22 mouse cellular contexts compared by ENCODE assay signal in genomic region chr11:94968187-94968586, GRCm38 (mm10). TPM values are rescaled to one million over a fixed set of nuclear protein-coding genes. Genes with fewer than 3 reads are reported as not detected.
DNase-seq lines count a peak whose midpoint lies in the region; ATAC-seq and TF ChIP-seq lines count a peak whose summit lies in the region.
"Had no signal": no experiment of that assay in that cellular context is flagged by ENCODE, and none has a peak within 500 bp of the region (broad histone marks: within the 10 kb centered on the region; RNA-seq: fewer than 3 reads in every experiment).

No protein-coding gene starts in this region.

- no peak overlapping the region for H3K27ac ChIP-seq in embryonic facial prominence, embryonic 13.5 days
- no peak overlapping the region for H3K27ac ChIP-seq in embryonic facial prominence, embryonic 10.5 days (replicated peaks)
- H3K27ac ChIP-seq in midbrain, postnatal 0 days (ENCODE audit: low read depth, low read length), result no peak overlapping the region
- no peak overlapping the region for H3K27ac ChIP-seq in midbrain, embryonic 16.5 days (ENCODE audit: low read length)
- H3K27ac ChIP-seq: forebrain, embryonic 15.5 days; heart, embryonic 13.5 days; hindbrain, embryonic 15.5 days had no signal

- H3K4me1 ChIP-seq in embryonic facial prominence, embryonic 13.5 days, result no peaks in the 10 kb centered on the region
- peaks cover 9% of the 10 kb centered on the region for H3K4me1 ChIP-seq in embryonic facial prominence, embryonic 10.5 days
- no peaks in the 10 kb centered on the region for H3K4me1 ChIP-seq in midbrain, postnatal 0 days (ENCODE audit: insufficient read depth, low read length)
- H3K4me1 ChIP-seq in midbrain, embryonic 16.5 days (ENCODE audit: control insufficient read depth, insufficient read depth, low read length), result no peaks in the 10 kb centered on the region
- H3K4me1 ChIP-seq: hindbrain, embryonic 15.5 days had no signal

- peak; percentile 44 for DNase-seq in adrenal gland, postnatal 14 days
- DNase-seq in adrenal gland, adult 18-20 months (ENCODE audit: low spot score in 2 of 2), result no peak
- no peak for DNase-seq in embryonic facial prominence, embryonic 10.5 days (ENCODE audit: low spot score)
- DNase-seq in midbrain, postnatal 0 days (ENCODE audit: low spot score), result peak; percentile 26
- DNase-seq in adrenal gland, postnatal 25 days, result peak; percentile 30
- DNase-seq: gastrocnemius, postnatal 36 days; heart, adult 11 months; heart, postnatal 36 days; kidney, adult 11 months had no signal

- no peaks in the 10 kb centered on the region for H3K36me3 ChIP-seq in embryonic facial prominence, embryonic 13.5 days
- H3K36me3 ChIP-seq in embryonic facial prominence, embryonic 10.5 days (replicated peaks), result no peaks in the 10 kb centered on the region
- H3K36me3 ChIP-seq in midbrain, postnatal 0 days (ENCODE audit: insufficient read depth, low read length), result no peaks in the 10 kb centered on the region
- H3K36me3 ChIP-seq in midbrain, embryonic 16.5 days (ENCODE audit: control insufficient read depth, insufficient read depth, low read length), result no peaks in the 10 kb centered on the region
- H3K36me3 ChIP-seq: forebrain, embryonic 15.5 days; heart, embryonic 13.5 days; hindbrain, embryonic 15.5 days had no signal

- no peak for ATAC-seq in embryonic facial prominence, embryonic 13.5 days (ENCODE audit: insufficient number of reproducible peaks, insufficient read depth, low FRiP score, low TSS enrichment, low read depth)
- ATAC-seq in midbrain, postnatal 0 days (ENCODE audit: low FRiP score), result no peak
- no peak for ATAC-seq in midbrain, embryonic 16.5 days
- ATAC-seq: forebrain, embryonic 15.5 days had no signal

- H3K4me3 ChIP-seq in embryonic facial prominence, embryonic 13.5 days, result no peak overlapping the region
- no peak overlapping the region for H3K4me3 ChIP-seq in embryonic facial prominence, embryonic 10.5 days
- H3K4me3 ChIP-seq in midbrain, postnatal 0 days (ENCODE audit: low read depth, low read length), result no peak overlapping the region
- H3K4me3 ChIP-seq in midbrain, embryonic 16.5 days (ENCODE audit: low read depth, low read length), result no peak overlapping the region
- H3K4me3 ChIP-seq: forebrain, embryonic 15.5 days; heart, embryonic 13.5 days; hindbrain, embryonic 15.5 days had no signal

- H3K9ac ChIP-seq in embryonic facial prominence, embryonic 13.5 days, result peak overlapping the region; percentile 6; the same call in 1 of the 2 replicates
- H3K9ac ChIP-seq in midbrain, postnatal 0 days (replicated peaks; ENCODE audit: low read length, poor library complexity, severe bottlenecking), result no peak overlapping the region
- H3K9ac ChIP-seq in midbrain, embryonic 16.5 days (ENCODE audit: low read depth, low read length), result no peak overlapping the region
- H3K9ac ChIP-seq: forebrain, embryonic 15.5 days; heart, embryonic 13.5 days; hindbrain, embryonic 15.5 days had no signal

- no peak for TF ChIP-seq CTCF in midbrain, postnatal 0 days (IDR thresholded peaks at IDR 0.05)

- H3K9me3 ChIP-seq in embryonic facial prominence, embryonic 13.5 days, result no peaks in the 10 kb centered on the region
- no peaks in the 10 kb centered on the region for H3K9me3 ChIP-seq in embryonic facial prominence, embryonic 10.5 days
- H3K9me3 ChIP-seq in midbrain, postnatal 0 days (ENCODE audit: low read length), result no peaks in the 10 kb centered on the region
- no peaks in the 10 kb centered on the region for H3K9me3 ChIP-seq in midbrain, embryonic 16.5 days (replicated peaks; ENCODE audit: control insufficient read depth, low read length, poor library complexity, severe bottlenecking)
- H3K9me3 ChIP-seq: forebrain, embryonic 15.5 days; heart, embryonic 13.5 days; hindbrain, embryonic 15.5 days had no signal

- no peak overlapping the region for H3K4me2 ChIP-seq in embryonic facial prominence, embryonic 13.5 days
- no peak overlapping the region for H3K4me2 ChIP-seq in midbrain, postnatal 0 days (ENCODE audit: low read depth, low read length, poor library complexity, severe bottlenecking)
- no peak overlapping the region for H3K4me2 ChIP-seq in midbrain, embryonic 16.5 days (ENCODE audit: low read length)
- H3K4me2 ChIP-seq: forebrain, embryonic 15.5 days; heart, embryonic 13.5 days; hindbrain, embryonic 15.5 days had no signal

- WGBS in embryonic facial prominence, embryonic 13.5 days, result 82% methylated on average over 7 of the region's 7 CpGs
- WGBS in embryonic facial prominence, embryonic 10.5 days, result 85% methylated on average over 7 of the region's 7 CpGs
- 68% methylated on average over 7 of the region's 7 CpGs for WGBS in midbrain, postnatal 0 days
- 77% methylated on average over 7 of the region's 7 CpGs for WGBS in midbrain, embryonic 16.5 days

- H3K27me3 ChIP-seq in embryonic facial prominence, embryonic 13.5 days, result 0 out of 2 replicates have a peak, but pooled peaks cover 4% of the 10 kb centered on the region
- H3K27me3 ChIP-seq in embryonic facial prominence, embryonic 10.5 days (replicated peaks; ENCODE audit: low read depth, poor library complexity, severe bottlenecking), result peaks cover 34% of the 10 kb centered on the region
- no peaks in the 10 kb centered on the region for H3K27me3 ChIP-seq in midbrain, postnatal 0 days (ENCODE audit: insufficient read depth, low read length)
- no peaks in the 10 kb centered on the region for H3K27me3 ChIP-seq in midbrain, embryonic 16.5 days (ENCODE audit: control insufficient read depth, insufficient read depth, low read depth, low read length)
- H3K27me3 ChIP-seq: forebrain, embryonic 15.5 days had no signal

RNA-seq across cellular contexts. Expression of gene Hils1, which starts 0.8 kb away (rescaled TPM):
- total RNA-seq in adrenal gland, postnatal 14 days (2021), result not detected in 2 replicates
- total RNA-seq in adrenal gland, adult 18-20 months (2021), result not detected
- polyA plus RNA-seq in embryonic facial prominence, embryonic 13.5 days (2015; fragmentation: Nextera tagmentation; extraction: Ambion mirVana), result not detected in 2 replicates
- polyA plus RNA-seq in embryonic facial prominence, embryonic 10.5 days (2016; fragmentation: Nextera tagmentation; extraction: Ambion mirVana), result not detected in 2 replicates
- not detected in 2 replicates for total RNA-seq in midbrain, postnatal 0 days (2014; rRNA removed)
- polyA plus RNA-seq in midbrain, postnatal 0 days (2015; fragmentation: Nextera tagmentation; extraction: Ambion mirVana), result not detected in 2 replicates
- polyA plus RNA-seq in midbrain, embryonic 16.5 days (2015; fragmentation: Nextera tagmentation; extraction: Ambion mirVana), result not detected in 2 replicates
- not detected in 2 replicates for total RNA-seq in adrenal gland, postnatal 25 days (2021)
- total RNA-seq: CH12.LX; gastrocnemius, adult 8-10 months; gastrocnemius, postnatal 36 days; heart, postnatal 36 days had no signal
- polyA plus RNA-seq: cerebellum, adult 2 months; embryonic facial prominence, embryonic 11.5 days; forebrain, embryonic 11.5 days; forebrain, embryonic 15.5 days; heart, embryonic 13.5 days; heart, postnatal 0 days; hindbrain, embryonic 11.5 days; hindbrain, embryonic 15.5 days; intestine, embryonic 14.5 days had no signal

RNA-seq across cellular contexts. Expression of gene Sgca, which starts 7.9 kb away (rescaled TPM):
- total RNA-seq in adrenal gland, postnatal 14 days (2021), result 0.26 TPM in 1 of 2 replicates, not detected in the other
- under 1 TPM in 1 of 2 experiments, not detected in 1; 0.80 TPM for total RNA-seq in adrenal gland, adult 18-20 months (2021)
- polyA plus RNA-seq in embryonic facial prominence, embryonic 13.5 days (2015; fragmentation: Nextera tagmentation; extraction: Ambion mirVana), result 1.1 and 1.5 TPM in 2 replicates
- polyA plus RNA-seq in embryonic facial prominence, embryonic 10.5 days (2016; fragmentation: Nextera tagmentation; extraction: Ambion mirVana), result 0.17 TPM in 1 of 2 replicates, not detected in the other
- total RNA-seq in midbrain, postnatal 0 days (2014; rRNA removed), result not detected in 2 replicates
- polyA plus RNA-seq in midbrain, postnatal 0 days (2015; fragmentation: Nextera tagmentation; extraction: Ambion mirVana), result 0.29 and 0.39 TPM in 2 replicates
- polyA plus RNA-seq in midbrain, embryonic 16.5 days (2015; fragmentation: Nextera tagmentation; extraction: Ambion mirVana), result 0.20 TPM in 1 of 2 replicates, not detected in the other
- total RNA-seq in adrenal gland, postnatal 25 days (2021), result not detected in 2 replicates
- polyA plus RNA-seq: forebrain, embryonic 11.5 days; forebrain, embryonic 15.5 days; intestine, embryonic 14.5 days had no signal

RNA-seq across cellular contexts. Expression of gene Ppp1r9b, which starts 22.6 kb away (rescaled TPM):
- 101 and 109 TPM in 2 replicates for total RNA-seq in adrenal gland, postnatal 14 days (2021)
- total RNA-seq in adrenal gland, adult 18-20 months (2021), result 100 to 1,000 TPM; 107 to 115 TPM
- polyA plus RNA-seq in embryonic facial prominence, embryonic 13.5 days (2015; fragmentation: Nextera tagmentation; extraction: Ambion mirVana), result 13.2 and 13.5 TPM in 2 replicates
- polyA plus RNA-seq in embryonic facial prominence, embryonic 10.5 days (2016; fragmentation: Nextera tagmentation; extraction: Ambion mirVana), result 8.3 and 9.4 TPM in 2 replicates
- total RNA-seq in midbrain, postnatal 0 days (2014; rRNA removed), result 179 and 217 TPM in 2 replicates
- 18.2 and 20.4 TPM in 2 replicates for polyA plus RNA-seq in midbrain, postnatal 0 days (2015; fragmentation: Nextera tagmentation; extraction: Ambion mirVana)
- polyA plus RNA-seq in midbrain, embryonic 16.5 days (2015; fragmentation: Nextera tagmentation; extraction: Ambion mirVana), result 18.4 and 19.4 TPM in 2 replicates
- 125 and 146 TPM in 2 replicates for total RNA-seq in adrenal gland, postnatal 25 days (2021)

RNA-seq across cellular contexts. Expression of gene Col1a1, which starts 32.2 kb away (rescaled TPM):
- 358 and 494 TPM in 2 replicates for total RNA-seq in adrenal gland, postnatal 14 days (2021)
- total RNA-seq in adrenal gland, adult 18-20 months (2021), result 10 to 100 TPM; 20.4 to 40.2 TPM
- polyA plus RNA-seq in embryonic facial prominence, embryonic 13.5 days (2015; fragmentation: Nextera tagmentation; extraction: Ambion mirVana), result 1,060 and 1,259 TPM in 2 replicates
- 61.5 and 88.8 TPM in 2 replicates for polyA plus RNA-seq in embryonic facial prominence, embryonic 10.5 days (2016; fragmentation: Nextera tagmentation; extraction: Ambion mirVana)
- 44.7 and 50.3 TPM in 2 replicates for total RNA-seq in midbrain, postnatal 0 days (2014; rRNA removed)
- 65.4 and 67.5 TPM in 2 replicates for polyA plus RNA-seq in midbrain, postnatal 0 days (2015; fragmentation: Nextera tagmentation; extraction: Ambion mirVana)
- polyA plus RNA-seq in midbrain, embryonic 16.5 days (2015; fragmentation: Nextera tagmentation; extraction: Ambion mirVana), result 58.1 and 84.6 TPM in 2 replicates
- total RNA-seq in adrenal gland, postnatal 25 days (2021), result 74.0 and 116 TPM in 2 replicates

RNA-seq across cellular contexts. Expression of gene Samd14, which starts 41.5 kb away (rescaled TPM):
- total RNA-seq in adrenal gland, postnatal 14 days (2021), result 5.4 and 7.3 TPM in 2 replicates
- total RNA-seq in adrenal gland, adult 18-20 months (2021), result 1 to 10 TPM; 3.7 TPM
- polyA plus RNA-seq in embryonic facial prominence, embryonic 13.5 days (2015; fragmentation: Nextera tagmentation; extraction: Ambion mirVana), result 36.2 and 36.8 TPM in 2 replicates
- polyA plus RNA-seq in embryonic facial prominence, embryonic 10.5 days (2016; fragmentation: Nextera tagmentation; extraction: Ambion mirVana), result 35.5 and 42.5 TPM in 2 replicates
- total RNA-seq in midbrain, postnatal 0 days (2014; rRNA removed), result 221 and 243 TPM in 2 replicates
- polyA plus RNA-seq in midbrain, postnatal 0 days (2015; fragmentation: Nextera tagmentation; extraction: Ambion mirVana), result 158 and 161 TPM in 2 replicates
- polyA plus RNA-seq in midbrain, embryonic 16.5 days (2015; fragmentation: Nextera tagmentation; extraction: Ambion mirVana), result 164 and 171 TPM in 2 replicates
- 3.0 and 4.4 TPM in 2 replicates for total RNA-seq in adrenal gland, postnatal 25 days (2021)

Comparison
In these comparisons a context has a peak if more than half of its experiments do, and no peak if none do; other contexts are left out.
1. DNase-seq: peak in adrenal gland, postnatal 14 days (single experiment), midbrain, postnatal 0 days (single experiment) and adrenal gland, postnatal 25 days (single experiment); none in adrenal gland, adult 18-20 months (0 of 2) and embryonic facial prominence, embryonic 10.5 days (single experiment).